Comparison of ENCODE assay signal across 8 mouse cellular contexts in the genomic region with DNA sequence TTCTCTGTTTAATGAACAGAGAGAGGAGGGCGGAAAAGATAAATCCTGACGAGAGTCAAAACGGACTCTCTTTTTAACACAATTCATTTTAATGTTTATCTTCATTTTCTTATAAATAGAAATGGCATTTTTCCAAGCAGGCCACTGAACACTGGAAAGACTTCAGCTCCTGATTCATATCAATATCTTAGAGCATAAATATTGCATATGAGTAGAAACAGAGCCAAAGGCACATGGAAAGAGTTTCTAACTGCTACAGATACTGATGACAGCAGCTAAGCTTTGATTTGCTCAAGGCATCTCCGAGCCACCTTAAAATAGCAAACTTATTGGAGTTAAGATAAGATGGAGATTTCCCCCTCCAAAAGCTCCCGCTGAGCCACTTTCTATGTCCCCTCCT. TPM values are rescaled to one million over a fixed set of nuclear protein-coding genes. Genes with fewer than 3 reads are reported as not detected.
A peak's percentile ranks its signal among the peaks of the same experiment; 100 is the strongest.
DNase-seq lines count a peak whose midpoint lies in the region; ATAC-seq lines count a peak whose summit lies in the region.

No protein-coding gene starts in this region.

- H3K9me3 ChIP-seq in heart, embryonic 11.5 days (replicated peaks; ENCODE audit: control insufficient read depth, low read length) = no peaks in the 10 kb centered on the region
- H3K9me3 ChIP-seq in hindbrain, embryonic 10.5 days = no peaks in the 10 kb centered on the region

- peak overlapping the region; percentile 82 for H3K9ac ChIP-seq in heart, embryonic 11.5 days (ENCODE audit: low read depth, low read length)

- peak overlapping the region; percentile 69 for H3K4me2 ChIP-seq in heart, embryonic 11.5 days

- 2% methylated on average over 5 of the region's 5 CpGs for WGBS in heart, embryonic 11.5 days (ENCODE audit: insufficient replicate concordance)
- WGBS in hindbrain, embryonic 10.5 days = 16% methylated on average over 5 of the region's 5 CpGs
- 6% methylated on average over 5 of the region's 5 CpGs for WGBS in macrophage (ENCODE audit: missing documents)

- H3K4me3 ChIP-seq in heart, embryonic 11.5 days (ENCODE audit: low read depth, low read length) = peak overlapping the region; percentile 65
- peak overlapping the region; percentile 62 for H3K4me3 ChIP-seq in hindbrain, embryonic 10.5 days
- H3K4me3 ChIP-seq in macrophage (ENCODE audit: inconsistent target) = peak overlapping the region; percentile 71

- peaks cover 11% of the 10 kb centered on the region; the same call in 1 of the 2 replicates for H3K4me1 ChIP-seq in heart, embryonic 11.5 days (ENCODE audit: control insufficient read depth, insufficient read depth, low read length)
- H3K4me1 ChIP-seq in hindbrain, embryonic 10.5 days (replicated peaks) = peaks cover 15% of the 10 kb centered on the region

- DNase-seq in heart, postnatal 4 days = no peak
- peak; percentile 18 for DNase-seq in NIH3T3 (ENCODE audit: low read depth)
- no peak for DNase-seq in hindbrain, embryonic 10.5 days (ENCODE audit: low spot score)
- no peak for DNase-seq in MN1 (ENCODE audit: low spot score)
- no peak for DNase-seq in ovary, postnatal 14 days (ENCODE audit: low spot score)
- DNase-seq in ovary, postnatal 10 days (ENCODE audit: low spot score) = no peak

- ATAC-seq in heart, embryonic 11.5 days (replicated peaks; ENCODE audit: insufficient number of reproducible peaks, low FRiP score, low TSS enrichment) = no peak

- H3K36me3 ChIP-seq in heart, embryonic 11.5 days (ENCODE audit: control insufficient read depth, insufficient read depth, low read length) = no peaks in the 10 kb centered on the region
- H3K36me3 ChIP-seq in hindbrain, embryonic 10.5 days = no peaks in the 10 kb centered on the region
- H3K36me3 ChIP-seq in macrophage (ENCODE audit: inconsistent target) = no peaks in the 10 kb centered on the region

- peak overlapping the region; percentile 94 for H3K27ac ChIP-seq in heart, embryonic 11.5 days (ENCODE audit: low read depth, low read length)
- peak overlapping the region; percentile 87 for H3K27ac ChIP-seq in hindbrain, embryonic 10.5 days
- H3K27ac ChIP-seq in macrophage = no peak overlapping the region

- no peaks in the 10 kb centered on the region for H3K27me3 ChIP-seq in heart, embryonic 11.5 days (ENCODE audit: control insufficient read depth, insufficient read depth, low read length)
- no peaks in the 10 kb centered on the region for H3K27me3 ChIP-seq in hindbrain, embryonic 10.5 days (ENCODE audit: insufficient read depth, poor library complexity, severe bottlenecking)

- no peaks in the 10 kb centered on the region for H3K79me2 ChIP-seq in macrophage (ENCODE audit: inconsistent target)

RNA-seq across cellular contexts. Expression of gene Ppargc1a, which starts 14.3 kb away (rescaled TPM):
- 40.1 and 44.6 TPM in 2 replicates for polyA plus RNA-seq in heart, embryonic 11.5 days (2014; fragmentation: Nextera tagmentation; extraction: Ambion mirVana)
- total RNA-seq in heart, postnatal 4 days (2021) = 100 to 1,000 TPM; 132 to 141 TPM
- 1.8 and 2.1 TPM in 2 replicates for polyA plus RNA-seq in hindbrain, embryonic 10.5 days (2016; fragmentation: Nextera tagmentation; extraction: Ambion mirVana)
- 1 to 10 TPM in 1 of 26 experiments, under 1 TPM in 3, not detected in 22; 0.13 to 2.1 (median 0.23) TPM for total RNA-seq in macrophage (2018; cell fraction: chromatin; rRNA removed)
- total RNA-seq in macrophage (2018; cell fraction: cytosol; rRNA removed) = under 1 TPM in 15 of 26 experiments, not detected in 11; under 0.01 to 0.12 (median 0.05) TPM
- total RNA-seq in macrophage (2018; cell fraction: nucleus; rRNA removed) = under 1 TPM in 3 of 26 experiments, not detected in 23; 0.14 to 0.32 (median 0.20) TPM
- polyA plus RNA-seq in macrophage (2018) = 0.03 to 0.12 TPM in 2 of 3 replicates, not detected in the other

Comparison
In these comparisons a context has a peak if more than half of its experiments do, and no peak if none do; other contexts are left out.
1. RNA of gene Ppargc1a, which starts 14.3 kb away (polyA plus RNA-seq): 40.1 to 44.6 TPM in heart, embryonic 11.5 days; 1.8 to 2.1 TPM in hindbrain, embryonic 10.5 days and 0.03 to 0.12 TPM in macrophage; every median in the first group is over 10 times any median in the second.
2. Peak in every context shown above with its lines, with median percentiles within 50 percentile points of each other: H3K4me3 ChIP-seq.